Mouse (Mus musculus) stomach, postnatal 0 days (tissue): ENCODE data around the gene Nrip1. TPM values are rescaled to one million over a fixed set of nuclear protein-coding genes. Genes with fewer than 3 reads are reported as not detected.
A peak's percentile ranks its signal among the peaks of the same experiment; 100 is the strongest.

Experiments used
- ATAC-seq: fragments of 200-750 bp; cut with Nextera tagmentation; 2 replicates; pipeline ENCODE4 v1.8.0; 2017; ENCODE audit not compliant: low FRiP score, low TSS enrichment
- DNase-seq: peaks from one replicate; pipeline ENCODE4 v3.0.0-alpha.2; 2016; ENCODE audit warnings: low spot score
- H3K27ac ChIP-seq: fragments of 300-500 bp; sonication (generic); replicated peaks from 2 replicates; pipeline ENCODE4 v1.5.1; 2014; ENCODE audit warnings: mild to moderate bottlenecking, control low read depth
- H3K27me3 ChIP-seq: fragments of 300-500 bp; sonication (generic); 2 replicates; pipeline ENCODE4 v1.6.1; 2014; ENCODE audit warnings: low read length; ENCODE audit not compliant: control insufficient read depth, insufficient read depth
- H3K36me3 ChIP-seq: fragments of 300-500 bp; sonication (generic); 2 replicates; pipeline ENCODE4 v1.6.1; 2014; ENCODE audit warnings: low read length, mixed read lengths; ENCODE audit not compliant: control insufficient read depth, insufficient read depth
- H3K4me1 ChIP-seq: fragments of 300-500 bp; sonication (generic); replicated peaks from 2 replicates; pipeline ENCODE4 v1.6.1; 2014; ENCODE audit warnings: antibody characterized with exemption; ENCODE audit not compliant: control insufficient read depth, insufficient read depth
- H3K4me2 ChIP-seq: fragments of 300-500 bp; sonication (generic); replicated peaks from 2 replicates; pipeline ENCODE4 v1.6.1; 2014; ENCODE audit warnings: low read depth, mild to moderate bottlenecking, control low read depth, moderate library complexity
- H3K4me3 ChIP-seq: fragments of 300-500 bp; sonication (generic); 2 replicates; pipeline ENCODE4 v1.5.1; 2014; ENCODE audit warnings: low read depth, low read length, control low read depth
- H3K9ac ChIP-seq: fragments of 300-500 bp; sonication (generic); 2 replicates; pipeline ENCODE4 v1.6.1; 2014; ENCODE audit warnings: mild to moderate bottlenecking, low read length, control low read depth, mixed read lengths
- H3K9me3 ChIP-seq: fragments of 300-500 bp; sonication (generic); 2 replicates; pipeline ENCODE4 v1.6.1; 2016; ENCODE audit warnings: low read length; ENCODE audit not compliant: control insufficient read depth
- CTCF ChIP-seq: IDR thresholded peaks from 2 replicates; pipeline ENCODE4 v1.5.1; 2016; ENCODE audit warnings: antibody characterized with exemption, low read depth, mild to moderate bottlenecking, moderate library complexity
- EP300 ChIP-seq: optimal IDR thresholded peaks from 2 replicates; pipeline ENCODE3; 2016; ENCODE audit warnings: antibody characterized with exemption
- WGBS: fragments of 180-500 bp; shearing (Covaris S2); extraction: QIAGEN DNeasy Blood & Tissue Kit; methylation state at CpG from one replicate; pipeline ENCODE4 v1.1.7; 2014; 5-methylcytosine and 5-hydroxymethylcytosine counted together
- polyA plus RNA-seq: library from polyadenylated mRNA; unstranded; fragments of >200 nt; fragmentation: Nextera tagmentation; extraction: Ambion mirVana; gene quantifications from 2 replicates; pipeline ENCODE4 v1.2.1, GENCODE M21; 2015

Gene Nrip1
- polyA plus RNA-seq = 13.0 and 15.7 TPM in 2 replicates

DNA sequence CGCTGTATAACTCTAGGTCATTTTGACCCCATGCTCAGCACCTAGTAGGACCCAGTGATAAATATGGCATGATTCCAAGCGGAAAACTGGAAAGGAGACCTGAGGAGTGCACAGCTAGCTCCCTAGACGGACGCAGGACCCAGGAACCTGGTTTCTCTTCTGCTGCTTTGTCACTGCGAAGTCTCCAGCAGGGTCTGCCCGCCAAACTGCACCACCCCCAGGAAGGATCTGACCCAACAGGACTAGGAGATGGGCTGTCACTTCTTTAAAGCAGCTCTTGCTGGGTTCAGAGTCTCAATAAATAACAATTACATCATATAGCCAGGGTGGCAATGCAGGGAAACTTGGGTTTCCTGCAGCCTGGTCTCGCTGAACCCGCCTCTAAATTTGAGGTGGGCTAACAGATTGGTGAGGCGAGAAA is at the start of gene Nrip1:
Gene Nrip1 (minus strand): TSS at position 157 of the 421 bp plus-strand sequence.
- no peaks in the 10 kb centered on the region for H3K9me3 ChIP-seq
- H3K9ac ChIP-seq = peak within 1 kb of the TSS; percentile 98
- H3K4me1 ChIP-seq = peaks cover 10% of the 10 kb centered on the region; the same call in 1 of the 2 replicates
- peak within 1 kb of the TSS; percentile 88 for H3K4me3 ChIP-seq
- peak; percentile 61 for DNase-seq
- H3K4me2 ChIP-seq = peak within 1 kb of the TSS; percentile 62
- H3K36me3 ChIP-seq = no peaks in the 10 kb centered on the region
- ATAC-seq = peak; percentile 55
- no peak for TF ChIP-seq EP300
- TF ChIP-seq CTCF = no peak
- H3K27me3 ChIP-seq = no peaks in the 10 kb centered on the region
- WGBS = 1% methylated on average over 9 of the region's 9 CpGs
- peak within 1 kb of the TSS; percentile 99 for H3K27ac ChIP-seq

DNA sequence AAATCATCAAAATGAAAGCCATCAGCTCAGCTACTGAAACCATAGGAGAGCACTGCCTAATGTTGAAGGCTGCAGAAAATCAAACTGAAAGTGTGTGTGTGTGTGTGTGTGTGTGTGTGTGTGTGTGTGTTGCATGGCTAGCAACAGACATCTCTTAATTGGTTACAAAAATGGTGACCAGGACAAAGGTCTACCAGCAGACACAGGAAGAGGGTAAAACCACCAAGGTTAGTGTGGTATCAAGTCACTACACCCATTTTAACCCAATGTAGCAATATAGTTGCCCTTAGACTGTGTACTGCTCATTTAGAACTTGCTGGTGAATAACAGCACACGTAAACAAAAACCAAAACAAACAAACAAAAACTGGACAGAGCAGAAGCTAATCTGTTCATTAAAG is 48.9 kb upstream of the Nrip1 start:
- no peak for ATAC-seq
- Histone ChIP-seq H3K9me3 (no peaks in the 10 kb centered on the region), H3K27me3 (no peaks in the 10 kb centered on the region), H3K4me1 (no peaks in the 10 kb centered on the region), H3K9ac (no peak overlapping the region), H3K27ac (no peak overlapping the region), H3K4me2 (no peak overlapping the region), H3K4me3 (no peak overlapping the region), H3K36me3 (no peaks in the 10 kb centered on the region)
- no peak for DNase-seq
- TF ChIP-seq CTCF = no peak
- TF ChIP-seq EP300 = no peak
- WGBS = 86% methylated on average over 1 of the region's 1 CpGs

GRCm38 (mm10) chr16:76419849-76420248 is 46.2 kb upstream of the Nrip1 start:
- DNase-seq = no peak
- TF ChIP-seq EP300 (no peak), CTCF (no peak)
- ATAC-seq = no peak
- Histone ChIP-seq H3K27me3 (no peaks in the 10 kb centered on the region), H3K4me2 (no peak overlapping the region), H3K36me3 (no peaks in the 10 kb centered on the region), H3K4me1 (no peaks in the 10 kb centered on the region), H3K4me3 (no peak overlapping the region), H3K27ac (no peak overlapping the region), H3K9ac (no peak overlapping the region), H3K9me3 (no peaks in the 10 kb centered on the region)
- 59% methylated on average over 8 of the region's 8 CpGs for WGBS

DNA sequence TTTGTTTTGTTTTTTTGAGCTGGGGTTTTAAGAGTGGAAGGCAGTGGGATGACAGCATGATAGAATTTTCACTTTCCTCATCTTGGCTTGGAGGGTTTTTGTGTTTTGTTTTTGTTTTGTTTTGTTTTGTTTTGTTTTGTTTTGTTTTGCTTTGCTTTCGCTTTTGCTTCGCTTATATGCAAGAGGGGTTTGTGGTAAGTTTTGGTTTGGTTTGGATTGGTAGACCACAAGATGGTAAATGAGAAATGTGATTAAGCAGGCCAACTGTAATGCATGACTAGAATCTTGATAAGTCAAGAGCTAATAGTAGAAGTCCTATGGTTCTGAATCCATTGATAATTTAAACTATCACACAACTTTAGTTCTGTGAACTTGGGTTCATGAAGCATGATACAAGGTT is 42.9 kb upstream of the Nrip1 start:
- H3K4me1 ChIP-seq = no peaks in the 10 kb centered on the region
- TF ChIP-seq CTCF (no peak), EP300 (no peak)
- no peak for DNase-seq
- H3K27ac ChIP-seq = no peak overlapping the region
- WGBS = 95% methylated on average over 2 of the region's 2 CpGs
- H3K4me2 ChIP-seq = no peak overlapping the region
- no peak for ATAC-seq
- no peak overlapping the region for H3K9ac ChIP-seq
- H3K9me3 ChIP-seq = no peaks in the 10 kb centered on the region
- H3K27me3 ChIP-seq = no peaks in the 10 kb centered on the region
- H3K36me3 ChIP-seq = no peaks in the 10 kb centered on the region
- no peak overlapping the region for H3K4me3 ChIP-seq

DNA sequence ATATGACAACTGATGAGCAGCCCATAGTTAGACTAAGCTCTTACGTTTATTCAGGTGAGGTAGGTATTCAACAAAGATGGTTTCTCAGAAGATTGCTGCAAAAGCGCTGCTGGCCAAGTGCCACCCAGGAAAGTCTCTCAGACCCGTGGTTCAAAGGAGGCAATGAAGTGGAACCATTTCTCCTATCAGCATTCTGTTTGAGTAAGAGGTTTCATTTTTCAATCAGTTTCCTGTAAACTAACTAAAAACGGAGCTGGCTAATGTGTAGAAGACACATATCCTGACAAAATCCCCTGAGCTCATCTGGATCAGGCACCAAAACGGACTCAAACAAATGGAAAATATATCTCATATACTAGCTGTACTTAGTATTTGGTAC is 42.4 kb upstream of the Nrip1 start:
- Histone ChIP-seq H3K4me1 (no peaks in the 10 kb centered on the region), H3K9me3 (no peaks in the 10 kb centered on the region), H3K4me3 (no peak overlapping the region), H3K9ac (no peak overlapping the region), H3K36me3 (no peaks in the 10 kb centered on the region), H3K4me2 (no peak overlapping the region), H3K27ac (no peak overlapping the region), H3K27me3 (no peaks in the 10 kb centered on the region)
- WGBS = 57% methylated on average over 5 of the region's 5 CpGs
- DNase-seq = no peak
- no peak for ATAC-seq
- no peak for TF ChIP-seq CTCF
- no peak for TF ChIP-seq EP300

DNA sequence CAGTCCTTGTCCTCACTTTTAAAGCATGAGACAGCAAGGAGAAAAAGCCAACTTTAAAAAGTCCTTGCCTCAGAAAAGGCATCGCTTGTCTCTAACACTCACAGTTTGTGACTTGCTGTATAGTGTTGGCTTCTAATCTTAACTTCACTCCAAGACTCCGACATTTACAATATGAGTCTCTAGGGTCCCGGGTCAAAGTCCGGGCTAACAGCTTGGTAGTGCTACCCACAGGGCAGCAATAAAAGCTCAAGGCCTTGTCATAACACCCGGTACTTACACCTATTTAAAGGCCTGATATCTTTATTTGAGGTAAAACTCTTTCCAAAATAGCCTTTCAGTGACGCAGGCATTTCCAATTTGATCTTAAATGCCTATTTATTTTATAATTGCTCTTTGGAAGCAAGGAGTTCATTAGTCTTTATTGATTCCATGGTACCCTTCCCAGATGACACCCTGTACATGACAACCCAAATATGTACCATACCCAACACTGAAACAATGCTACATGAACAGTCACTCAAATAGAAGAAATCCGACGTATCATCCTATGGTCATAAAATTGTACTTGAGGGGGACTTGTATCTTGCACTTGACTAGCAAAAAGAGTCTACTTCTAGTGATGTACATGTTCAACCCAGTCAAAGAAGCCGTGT is 41.9 kb upstream of the Nrip1 start:
- ATAC-seq (no peak), DNase-seq (no peak)
- H3K27me3 ChIP-seq = no peaks in the 10 kb centered on the region
- H3K4me3 ChIP-seq = no peak overlapping the region
- TF ChIP-seq CTCF (no peak), EP300 (no peak)
- H3K9me3 ChIP-seq = no peaks in the 10 kb centered on the region
- WGBS = 87% methylated on average over 9 of the region's 9 CpGs
- H3K4me1 ChIP-seq = no peaks in the 10 kb centered on the region
- no peak overlapping the region for H3K27ac ChIP-seq
- H3K4me2 ChIP-seq = no peak overlapping the region
- H3K9ac ChIP-seq = no peak overlapping the region
- no peaks in the 10 kb centered on the region for H3K36me3 ChIP-seq
